Comparison of ENCODE assay signal across 19 mouse cellular contexts in the genomic region with DNA sequence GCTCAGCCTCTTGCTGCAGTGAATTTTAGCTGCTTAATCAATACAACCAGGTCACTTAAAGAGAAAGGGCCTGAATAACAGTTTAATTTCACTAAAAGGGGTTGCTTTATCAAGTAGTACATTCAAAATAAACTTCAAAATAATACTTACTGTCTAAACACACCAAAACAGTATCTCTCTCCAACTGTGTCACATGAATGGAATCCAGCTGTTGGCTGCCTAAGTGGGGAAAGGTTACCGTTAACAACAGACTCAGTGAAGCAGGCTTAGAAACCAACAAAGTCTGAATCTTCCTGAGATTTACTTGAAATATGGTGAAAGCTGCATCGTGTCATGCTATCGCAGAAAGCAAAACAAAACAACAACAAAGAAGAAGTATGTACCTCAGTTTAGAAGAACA. TPM values are rescaled to one million over a fixed set of nuclear protein-coding genes. Genes with fewer than 3 reads are reported as not detected.
DNase-seq lines count a peak whose midpoint lies in the region; ATAC-seq and TF ChIP-seq lines count a peak whose summit lies in the region.
"Had no signal": no experiment of that assay in that cellular context is flagged by ENCODE, and none has a peak within 500 bp of the region (broad histone marks: within the 10 kb centered on the region; RNA-seq: fewer than 3 reads in every experiment).

No protein-coding gene starts in this region.

- no peak overlapping the region for H3K4me2 ChIP-seq in kidney, postnatal 0 days (ENCODE audit: low read length)
- H3K4me2 ChIP-seq: embryonic facial prominence, embryonic 12.5 days; hindbrain, embryonic 15.5 days; limb, embryonic 12.5 days; liver, embryonic 15.5 days had no signal

- no peak for ATAC-seq in kidney, postnatal 0 days (replicated peaks; ENCODE audit: low FRiP score, low read depth)
- no peak for ATAC-seq in erythroblast, adult 5-6 weeks (replicated peaks; ENCODE audit: low FRiP score, poor library complexity, severe bottlenecking)
- ATAC-seq: midbrain, embryonic 16.5 days had no signal

- peak; percentile 35 to 37 for DNase-seq in heart, adult 18-20 months
- DNase-seq in heart, postnatal 25 days (ENCODE audit: low spot score) = no peak
- peak; percentile 47 for DNase-seq in kidney, postnatal 0 days (ENCODE audit: low spot score)
- no peak for DNase-seq in kidney, postnatal 14 days
- DNase-seq in urinary bladder, postnatal 14 days (ENCODE audit: low spot score) = peak; percentile 25
- DNase-seq in urinary bladder, postnatal 25 days (ENCODE audit: low spot score) = no peak
- no peak for DNase-seq in adrenal gland, postnatal 4 days (ENCODE audit: low spot score in 2 of 2)
- DNase-seq: adrenal gland, postnatal 25 days; gastrocnemius, postnatal 25 days; kidney, adult 2 months; layer of hippocampus, adult 9-11 months; thymus, adult 18-20 months had no signal

- no peak overlapping the region for H3K4me3 ChIP-seq in kidney, postnatal 0 days (replicated peaks; ENCODE audit: low read depth, low read length)
- H3K4me3 ChIP-seq: embryonic facial prominence, embryonic 12.5 days; hindbrain, embryonic 15.5 days; limb, embryonic 12.5 days; liver, embryonic 15.5 days; megakaryocyte, embryonic 14.5 days had no signal

- intact Hi-C loops in heart, postnatal 25 days (cut with DNase I) = no loop called here

- no peaks in the 10 kb centered on the region for H3K4me1 ChIP-seq in kidney, postnatal 0 days (replicated peaks; ENCODE audit: insufficient read depth, low read length)
- H3K4me1 ChIP-seq: embryonic facial prominence, embryonic 12.5 days; liver, embryonic 15.5 days; megakaryocyte, embryonic 14.5 days had no signal

- H3K27me3 ChIP-seq in kidney, postnatal 0 days (ENCODE audit: insufficient read depth, low read length) = no peaks in the 10 kb centered on the region
- H3K27me3 ChIP-seq: embryonic facial prominence, embryonic 12.5 days; hindbrain, embryonic 15.5 days; limb, embryonic 12.5 days; liver, embryonic 15.5 days; megakaryocyte, embryonic 14.5 days had no signal

- TF ChIP-seq CTCF in kidney, postnatal 0 days (IDR thresholded peaks at IDR 0.05; ENCODE audit: low read depth) = no peak

- WGBS in kidney, postnatal 0 days = 63% methylated on average over 3 of the region's 3 CpGs

- no peaks in the 10 kb centered on the region for H3K9me3 ChIP-seq in kidney, postnatal 0 days (replicated peaks; ENCODE audit: low read length)
- H3K9me3 ChIP-seq: embryonic facial prominence, embryonic 12.5 days; hindbrain, embryonic 15.5 days; limb, embryonic 12.5 days; liver, embryonic 15.5 days; megakaryocyte, embryonic 14.5 days had no signal

- peaks cover 44% of the 10 kb centered on the region for H3K36me3 ChIP-seq in kidney, postnatal 0 days (ENCODE audit: insufficient read depth, low read length)

- H3K9ac ChIP-seq in kidney, postnatal 0 days (ENCODE audit: low read depth, low read length) = no peak overlapping the region
- H3K9ac ChIP-seq: embryonic facial prominence, embryonic 12.5 days; hindbrain, embryonic 15.5 days; limb, embryonic 12.5 days; liver, embryonic 15.5 days had no signal

- H3K27ac ChIP-seq in kidney, postnatal 0 days = peak overlapping the region; percentile 55
- H3K27ac ChIP-seq: embryonic facial prominence, embryonic 12.5 days; hindbrain, embryonic 15.5 days; limb, embryonic 12.5 days; liver, embryonic 15.5 days had no signal

RNA-seq across cellular contexts. Expression of a gene that starts 21.9 kb away (rescaled TPM):
- 10 to 100 TPM; 11.2 to 15.7 TPM for total RNA-seq in heart, adult 18-20 months (2021)
- 1 to 10 TPM; 4.9 to 5.9 TPM for total RNA-seq in heart, postnatal 25 days (2021)
- 85.5 and 93.2 TPM in 2 replicates for polyA plus RNA-seq in kidney, postnatal 0 days (2015; fragmentation: Nextera tagmentation; extraction: Ambion mirVana)
- total RNA-seq in adrenal gland, postnatal 4 days (2021) = 10 to 100 TPM in 1 of 2 experiments, 1 to 10 TPM in 1; 6.5 to 23.4 TPM
- 43.6 and 51.4 TPM in 2 replicates for total RNA-seq in erythroblast, adult 5-6 weeks (2015; ENCODE audit: low replicate concordance)
- 86.7 and 87.6 TPM in 2 replicates for total RNA-seq in erythroblast, adult 5-6 weeks (2017; ENCODE audit: low replicate concordance)

Comparison
In these comparisons a context has a peak if more than half of its experiments do, and no peak if none do; other contexts are left out.
1. DNase-seq: peak in heart, adult 18-20 months (2 of 2), kidney, postnatal 0 days (single experiment) and urinary bladder, postnatal 14 days (single experiment); none in heart, postnatal 25 days (single experiment), kidney, postnatal 14 days (single experiment), urinary bladder, postnatal 25 days (single experiment) and adrenal gland, postnatal 4 days (0 of 2).